Mouse (Mus musculus) C2C12 (cell line): ENCODE measurements around the gene Itprip. TPM values are rescaled to one million over a fixed set of nuclear protein-coding genes. Genes with fewer than 3 reads are reported as not detected.

ENCODE experiments used
- H3K27me3 ChIP-seq: one replicate; pipeline ENCODE4 v1.6.1; 2011; ENCODE audit not compliant: control insufficient read depth, insufficient read depth, insufficient read length
- H3K36me3 ChIP-seq: one replicate; pipeline ENCODE4 v1.6.1; 2011; ENCODE audit not compliant: control insufficient read depth, insufficient read depth
- H3K4me3 ChIP-seq: one replicate; pipeline ENCODE4 v1.5.1; 2011; ENCODE audit warnings: mild to moderate bottlenecking, control low read depth; ENCODE audit not compliant: poor library complexity, insufficient read depth, severe bottlenecking
- H3K79me2 ChIP-seq: one replicate; pipeline ENCODE4 v1.6.1; 2011; ENCODE audit not compliant: control insufficient read depth, insufficient read depth
- H3K79me3 ChIP-seq: one replicate; pipeline ENCODE4 v1.6.1; 2011; ENCODE audit warnings: low read depth, control low read depth
- H3ac ChIP-seq: one replicate; pipeline ENCODE3; 2011; ENCODE audit warnings: low read depth; ENCODE audit not compliant: control insufficient read depth, insufficient read length
- CEBPB ChIP-seq: IDR thresholded peaks from one replicate; pipeline ENCODE4 v1.6.1; 2011; ENCODE audit warnings: low read depth, mild to moderate bottlenecking, control low read depth, moderate library complexity
- CTCF ChIP-seq: IDR thresholded peaks from one replicate; pipeline ENCODE4 v1.5.1; 2011; ENCODE audit not compliant: control insufficient read depth, insufficient read depth, insufficient read length
- FOSL1 ChIP-seq: IDR thresholded peaks from one replicate; pipeline ENCODE4 v1.8.0; 2011; ENCODE audit warnings: mild to moderate bottlenecking, low read length; ENCODE audit not compliant: poor library complexity, insufficient read depth, severe bottlenecking
- MAX ChIP-seq: IDR thresholded peaks from one replicate; pipeline ENCODE4 v1.6.1; 2011; ENCODE audit warnings: mild to moderate bottlenecking, control low read depth
- MYOD1 ChIP-seq: IDR thresholded peaks from one replicate; pipeline ENCODE4 v1.6.1; 2011; ENCODE audit warnings: low read depth; ENCODE audit not compliant: control insufficient read depth, insufficient read length
- MYOG ChIP-seq: IDR thresholded peaks from one replicate; pipeline ENCODE4 v1.6.1; 2011; ENCODE audit not compliant: control insufficient read depth, insufficient read length; ENCODE audit errors: extremely low read depth
- USF1 ChIP-seq: IDR thresholded peaks from one replicate; pipeline ENCODE4 v1.6.1; 2011; ENCODE audit warnings: low read depth, mild to moderate bottlenecking, control low read depth, moderate library complexity
- polyA plus RNA-seq: library from polyadenylated mRNA; unstranded; fragments of >200 nt; fragmentation: generic; extraction: Trizol; gene quantifications from one replicate; pipeline ENCODE4 v1.2.1, GENCODE M21; 2012; ENCODE audit warnings: missing spikeins

Gene Itprip
- polyA plus RNA-seq, 1 experiment: 66.5 TPM

DNA sequence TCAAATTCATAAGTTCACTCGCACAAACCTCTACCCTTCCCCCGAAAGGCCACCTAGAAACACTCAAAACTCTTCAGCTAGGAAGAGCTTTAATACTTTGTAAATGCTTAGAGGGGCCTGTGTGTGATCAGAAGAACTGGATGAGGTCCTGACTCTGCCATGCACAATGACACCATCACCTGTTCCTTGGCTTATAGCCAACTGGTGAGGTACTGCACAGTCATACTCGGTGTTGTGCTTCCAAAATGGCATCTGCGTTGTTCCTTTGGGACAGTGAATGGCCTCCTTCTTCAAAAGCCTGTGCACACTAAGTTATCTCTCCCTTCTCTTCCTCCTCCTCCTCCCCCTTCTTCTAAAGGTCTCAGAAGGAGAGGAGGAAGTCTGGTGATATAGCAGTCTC lies 8.3 kb downstream of the Itprip start:
- TF ChIP-seq FOSL1 (no peak), MAX (no peak), USF1 (no peak), MYOD1 (no peak), CEBPB (no peak), MYOG (no peak), CTCF (no peak)
- Histone ChIP-seq H3K27me3 (no peaks in the 10 kb centered on the region), H3K79me2 (peaks cover 97% of the 10 kb centered on the region), H3K79me3 (peaks cover 82% of the 10 kb centered on the region), H3K36me3 (peaks cover 78% of the 10 kb centered on the region), H3ac (no peak overlapping the region), H3K4me3 (no peak overlapping the region)

DNA sequence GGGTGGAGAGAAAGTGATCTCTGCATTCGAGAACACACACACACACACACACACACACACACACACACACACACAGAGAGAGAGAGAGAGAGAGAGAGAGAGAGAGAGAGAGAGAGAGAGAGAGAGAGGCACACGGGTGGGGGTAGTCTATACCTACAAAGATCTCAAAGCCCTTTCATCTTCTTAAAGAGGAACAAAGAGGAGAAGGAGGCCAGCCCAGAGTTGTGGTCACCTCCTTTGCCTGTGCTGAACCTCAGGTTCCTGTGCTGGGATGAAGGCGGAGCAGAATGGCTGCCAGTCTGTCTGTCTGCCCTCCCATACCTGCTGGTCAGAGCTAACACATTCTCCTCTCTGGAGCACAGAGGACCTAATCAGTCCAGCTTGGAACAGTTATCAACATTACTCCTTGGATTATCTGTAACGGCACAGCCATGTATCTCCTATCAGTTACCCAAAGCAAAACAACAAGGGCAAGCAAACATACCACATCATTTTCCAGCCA lies 8.9 kb downstream of the Itprip start:
- H3ac ChIP-seq: no peak overlapping the region
- H3K27me3 ChIP-seq: no peaks in the 10 kb centered on the region
- H3K79me2 ChIP-seq: peaks cover 97% of the 10 kb centered on the region
- peaks cover 82% of the 10 kb centered on the region for H3K79me3 ChIP-seq
- no peak for TF ChIP-seq MAX
- no peak overlapping the region for H3K4me3 ChIP-seq
- H3K36me3 ChIP-seq: peaks cover 78% of the 10 kb centered on the region

DNA sequence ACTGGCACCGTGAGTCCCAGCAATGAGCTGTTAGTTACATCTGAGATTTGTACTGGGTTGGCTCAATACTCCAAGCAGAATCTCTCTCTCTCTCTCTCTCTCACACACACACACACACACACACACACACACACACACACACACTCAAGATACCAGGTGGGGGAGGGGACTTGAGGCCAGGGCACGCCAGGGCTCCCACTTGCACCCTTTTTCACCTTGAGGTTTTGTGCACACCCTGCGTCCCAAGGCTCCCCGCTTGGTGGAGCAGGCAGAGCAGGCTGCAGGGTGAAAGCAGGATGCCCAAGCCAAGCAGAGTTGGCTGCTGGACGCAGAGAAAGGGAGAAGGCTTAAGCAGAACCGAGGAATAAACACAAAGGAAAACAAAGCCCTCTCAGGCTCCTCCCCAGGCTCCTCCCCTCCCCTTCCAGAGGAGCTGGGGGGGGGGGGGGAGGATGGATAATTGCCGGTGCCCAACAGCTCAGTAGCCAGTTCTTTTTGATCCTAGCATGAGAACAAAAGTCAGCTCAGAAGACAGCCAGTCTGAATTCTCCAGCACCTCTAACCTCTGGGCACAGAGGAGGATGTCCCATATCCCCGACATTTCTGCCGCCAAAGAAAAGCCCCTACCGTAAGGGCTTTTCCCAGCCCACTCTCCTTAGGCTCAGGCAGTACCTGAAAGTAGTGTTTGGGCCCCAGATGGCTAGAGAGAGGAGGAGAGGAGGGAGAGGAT lies 9.5 kb downstream of the Itprip start:
- no peak overlapping the region for H3K4me3 ChIP-seq

DNA sequence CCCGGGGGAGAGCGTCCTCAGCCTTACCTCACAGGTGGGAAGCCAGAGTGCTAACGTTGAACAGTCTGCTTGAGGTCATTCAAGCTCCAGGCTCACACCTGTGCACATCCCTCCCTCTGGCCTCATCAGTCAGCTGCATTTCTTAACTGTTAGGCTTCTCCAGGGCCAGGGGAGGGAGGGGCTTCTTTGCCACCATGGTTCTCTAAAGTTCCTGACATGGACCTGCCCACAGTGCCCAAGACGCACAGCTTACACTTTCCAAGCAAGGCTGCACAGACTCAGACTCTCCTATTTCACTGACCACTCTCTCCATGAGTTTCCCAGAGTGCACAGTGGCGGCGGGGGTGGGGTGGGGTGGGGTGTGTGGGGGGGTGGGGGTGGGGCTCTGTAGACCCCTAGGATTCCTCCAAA lies 10.1 kb downstream of the Itprip start:
- Histone ChIP-seq H3ac (no peak overlapping the region), H3K27me3 (no peaks in the 10 kb centered on the region), H3K79me2 (peaks cover 97% of the 10 kb centered on the region), H3K79me3 (peaks cover 80% of the 10 kb centered on the region), H3K4me3 (no peak overlapping the region), H3K36me3 (peaks cover 77% of the 10 kb centered on the region)
- no peak for TF ChIP-seq MYOD1
- TF ChIP-seq USF1: no peak
- no peak for TF ChIP-seq CTCF

More for the DNA sequence above, 9.5 kb downstream of the Itprip start:
- no peak for TF ChIP-seq MYOD1
- TF ChIP-seq MAX: no peak
- no peaks in the 10 kb centered on the region for H3K27me3 ChIP-seq
- peaks cover 77% of the 10 kb centered on the region for H3K36me3 ChIP-seq
- peaks cover 97% of the 10 kb centered on the region for H3K79me2 ChIP-seq
- no peak overlapping the region for H3ac ChIP-seq
- peaks cover 82% of the 10 kb centered on the region for H3K79me3 ChIP-seq

DNA sequence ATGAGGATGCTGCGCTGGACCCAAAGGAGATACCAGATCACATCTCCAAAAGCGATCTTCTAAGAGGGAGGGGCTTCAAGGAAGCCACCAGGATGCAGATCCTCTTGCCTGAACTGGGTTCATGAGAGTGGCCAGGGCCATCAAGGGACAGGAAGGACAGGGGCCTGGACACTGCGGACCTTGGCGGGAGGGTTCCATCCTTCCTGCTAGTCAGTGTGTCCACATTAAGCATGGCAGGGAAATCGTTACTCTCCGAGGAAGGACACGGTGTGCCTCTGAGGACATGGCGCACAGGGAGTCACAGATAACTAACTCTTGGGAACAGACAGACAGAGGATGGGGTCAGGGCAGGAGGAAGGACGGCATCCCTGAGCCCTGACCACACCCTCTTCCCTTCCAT lies 11.5 kb downstream of the Itprip start:
- peaks cover 72% of the 10 kb centered on the region for H3K36me3 ChIP-seq
- TF ChIP-seq USF1 (no peak), CTCF (no peak), MYOD1 (no peak), MAX (no peak), MYOG (no peak), CEBPB (no peak), FOSL1 (no peak)
- H3ac ChIP-seq: no peak overlapping the region
- H3K4me3 ChIP-seq: no peak overlapping the region
- peaks cover 75% of the 10 kb centered on the region for H3K79me3 ChIP-seq
- H3K27me3 ChIP-seq: no peaks in the 10 kb centered on the region
- H3K79me2 ChIP-seq: peaks cover 97% of the 10 kb centered on the region

DNA sequence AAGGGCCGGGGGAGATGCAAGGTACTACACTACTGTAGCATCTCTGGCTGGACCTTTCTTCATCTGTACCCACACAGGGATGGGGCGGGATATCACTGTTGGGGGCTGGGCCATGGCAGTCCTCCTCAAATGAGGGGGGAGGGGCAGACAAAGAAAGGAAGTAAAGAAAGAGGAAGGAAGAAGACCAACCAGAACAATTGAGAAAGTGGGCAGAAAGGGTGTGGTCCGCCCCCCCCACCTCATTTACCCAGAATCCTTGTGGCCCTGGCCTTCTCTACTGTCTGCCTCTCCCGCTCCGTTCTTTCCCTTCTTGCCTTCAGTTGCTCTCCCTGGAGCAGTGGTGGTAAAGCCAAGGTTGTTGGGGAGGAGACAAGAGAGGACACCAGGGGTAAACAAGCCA lies 13.5 kb downstream of the Itprip start:
- H3K36me3 ChIP-seq: peaks cover 68% of the 10 kb centered on the region
- no peak for TF ChIP-seq FOSL1
- no peak for TF ChIP-seq MYOG
- TF ChIP-seq MYOD1: no peak
- no peak for TF ChIP-seq CEBPB
- TF ChIP-seq USF1: no peak
- TF ChIP-seq CTCF: no peak
- TF ChIP-seq MAX: no peak
- H3K79me2 ChIP-seq: peaks cover 97% of the 10 kb centered on the region
- H3K27me3 ChIP-seq: no peaks in the 10 kb centered on the region
- peaks cover 76% of the 10 kb centered on the region for H3K79me3 ChIP-seq
- no peak overlapping the region for H3ac ChIP-seq
- H3K4me3 ChIP-seq: no peak overlapping the region
